Mouse (Mus musculus) neural tube, embryonic 13.5 days (tissue): ENCODE data around the gene 1700020A23Rik. TPM values are rescaled to one million over a fixed set of nuclear protein-coding genes. Genes with fewer than 3 reads are reported as not detected.
"Not testable (repeated sequence)": the region's sequence is repeated elsewhere in the genome, so short reads cannot be mapped to it uniquely, and the experiment has no call there.

Source experiments
- ATAC-seq: fragments of 200-750 bp; cut with Nextera tagmentation; 2 replicates; pipeline ENCODE4 v1.8.0; 2017; ENCODE audit warnings: low read depth, mild to moderate bottlenecking, moderate TSS enrichment, moderate library complexity
- H3K27ac ChIP-seq: fragments of 300-500 bp; sonication (generic); replicated peaks from 2 replicates; pipeline ENCODE4 v1.5.1; 2015; ENCODE audit warnings: moderate library complexity, mild to moderate bottlenecking, inconsistent platforms
- H3K27me3 ChIP-seq: fragments of 300-500 bp; sonication (generic); 2 replicates; pipeline ENCODE4 v1.6.1; 2015; ENCODE audit warnings: mild to moderate bottlenecking, inconsistent platforms
- H3K36me3 ChIP-seq: fragments of 300-500 bp; sonication (generic); 2 replicates; pipeline ENCODE4 v1.6.1; 2015; ENCODE audit warnings: mild to moderate bottlenecking, inconsistent platforms
- H3K4me1 ChIP-seq: fragments of 300-500 bp; sonication (generic); replicated peaks from 2 replicates; pipeline ENCODE4 v1.6.1; 2015; ENCODE audit warnings: inconsistent platforms
- H3K4me2 ChIP-seq: fragments of 300-500 bp; sonication (generic); 2 replicates; pipeline ENCODE4 v1.6.1; 2015; ENCODE audit warnings: inconsistent platforms, mild to moderate bottlenecking, moderate library complexity
- H3K4me3 ChIP-seq: fragments of 300-500 bp; sonication (generic); 2 replicates; pipeline ENCODE4 v1.5.1; 2015; ENCODE audit warnings: mild to moderate bottlenecking, inconsistent platforms
- H3K9ac ChIP-seq: fragments of 300-500 bp; sonication (generic); 2 replicates; pipeline ENCODE4 v1.6.1; 2015; ENCODE audit warnings: moderate library complexity, mild to moderate bottlenecking, inconsistent platforms
- H3K9me3 ChIP-seq: fragments of 300-500 bp; sonication (generic); 2 replicates; pipeline ENCODE4 v1.6.1; 2016; ENCODE audit warnings: inconsistent platforms
- WGBS: fragments of 180-500 bp; shearing (Covaris S2); methylation state at CpG from one replicate; pipeline ENCODE4 v1.1.7; 2015; 5-methylcytosine and 5-hydroxymethylcytosine counted together
- polyA plus RNA-seq: library from polyadenylated mRNA; unstranded; fragments of >200 nt; fragmentation: Nextera tagmentation; extraction: Ambion mirVana; gene quantifications from 2 replicates; pipeline ENCODE4 v1.2.1, GENCODE M21; 2015

The 1700020A23Rik gene
- polyA plus RNA-seq, result not detected in 2 replicates

- Histone ChIP-seq H3K27ac (no peak within 1 kb of the TSS), H3K9me3 (no peaks in the 10 kb centered on the region), H3K4me2 (no peak within 1 kb of the TSS), H3K36me3 (no peaks in the 10 kb centered on the region), H3K9ac (no peak within 1 kb of the TSS), H3K27me3 (no peaks in the 10 kb centered on the region), H3K4me3 (no peak within 1 kb of the TSS), H3K4me1 (no peaks in the 10 kb centered on the region; the same call in 1 of the 2 replicates)
- no peak for ATAC-seq
- WGBS, result 97% methylated on average over 1 of the region's 1 CpGs
Measured at GRCm38 (mm10) chr2:130404939-130405338, at the start of gene 1700020A23Rik, which contains the start of gene Gm28372. Gene 1700020A23Rik (plus strand): TSS chr2:130405259. Gene Gm28372 (plus strand): TSS chr2:130405239.

GRCm38 (mm10) chr2:130357551-130357950 lies 47.5 kb upstream of the 1700020A23Rik start:
- H3K4me2 ChIP-seq, result no peak overlapping the region
- no peaks in the 10 kb centered on the region for H3K36me3 ChIP-seq
- peaks cover 56% of the 10 kb centered on the region for H3K27me3 ChIP-seq
- H3K9me3 ChIP-seq, result no peaks in the 10 kb centered on the region
- WGBS, result 90% methylated on average over 5 of the region's 5 CpGs
- no peak overlapping the region for H3K4me3 ChIP-seq
- peaks cover 10% of the 10 kb centered on the region; the same call in 1 of the 2 replicates for H3K4me1 ChIP-seq
- H3K27ac ChIP-seq, result no peak overlapping the region
- no peak for ATAC-seq
- H3K9ac ChIP-seq, result no peak overlapping the region

- peaks cover 13% of the 10 kb centered on the region; the same call in 1 of the 2 replicates for H3K4me1 ChIP-seq
- WGBS, result 19% methylated on average over 5 of the region's 5 CpGs
- H3K27me3 ChIP-seq, result peaks cover 69% of the 10 kb centered on the region
- H3K36me3 ChIP-seq, result no peaks in the 10 kb centered on the region
- ATAC-seq, result no peak
- no peaks in the 10 kb centered on the region for H3K9me3 ChIP-seq
- H3K4me2 ChIP-seq, result no peak overlapping the region
- H3K27ac ChIP-seq, result no peak overlapping the region
- no peak overlapping the region for H3K4me3 ChIP-seq
- H3K9ac ChIP-seq, result no peak overlapping the region
Measured at GRCm38 (mm10) chr2:130358852-130359251, 46.2 kb upstream of the 1700020A23Rik start.

GRCm38 (mm10) chr2:130362511-130363026 lies 42.5 kb upstream of the 1700020A23Rik start:
- no peak overlapping the region for H3K4me3 ChIP-seq
- H3K27ac ChIP-seq, result no peak overlapping the region
- H3K9ac ChIP-seq, result no peak overlapping the region
- peak; percentile 41; the same call in 1 of the 2 replicates for ATAC-seq
- H3K27me3 ChIP-seq, result peaks cover 88% of the 10 kb centered on the region
- H3K9me3 ChIP-seq, result no peaks in the 10 kb centered on the region
- WGBS, result 4% methylated on average over 14 of the region's 14 CpGs
- peaks cover 19% of the 10 kb centered on the region; the same call in 1 of the 2 replicates for H3K4me1 ChIP-seq
- no peaks in the 10 kb centered on the region for H3K36me3 ChIP-seq
- no peak overlapping the region for H3K4me2 ChIP-seq

- H3K9ac ChIP-seq, result peak overlapping the region; percentile 50
Measured at GRCm38 (mm10) chr2:130365211-130366094, 39.6 kb upstream of the 1700020A23Rik start.

GRCm38 (mm10) chr2:130367386-130367785 lies 37.7 kb upstream of the 1700020A23Rik start:
- H3K27me3 ChIP-seq, result peaks cover 43% of the 10 kb centered on the region
- WGBS, result 70% methylated on average over 4 of the region's 4 CpGs

More at GRCm38 (mm10) chr2:130365211-130366094, 39.6 kb upstream of the 1700020A23Rik start:
- H3K27me3 ChIP-seq, result peaks cover 63% of the 10 kb centered on the region
- no peaks in the 10 kb centered on the region for H3K9me3 ChIP-seq
- no peak overlapping the region for H3K27ac ChIP-seq
- WGBS, result 10% methylated on average over 30 of the region's 30 CpGs
- ATAC-seq, result no peak
- H3K4me1 ChIP-seq, result peaks cover 19% of the 10 kb centered on the region; the same call in 1 of the 2 replicates
- H3K4me2 ChIP-seq, result peak overlapping the region; percentile 54
- peak overlapping the region; percentile 33 for H3K4me3 ChIP-seq
- H3K36me3 ChIP-seq, result no peaks in the 10 kb centered on the region

GRCm38 (mm10) chr2:130373026-130373425 lies 32.0 kb upstream of the 1700020A23Rik start:
- not testable (repeated sequence) for H3K4me2 ChIP-seq, H3K4me1 ChIP-seq, H3K4me3 ChIP-seq, H3K9ac ChIP-seq, ATAC-seq, H3K36me3 ChIP-seq, H3K27ac ChIP-seq, H3K27me3 ChIP-seq, H3K9me3 ChIP-seq
- WGBS, result 52% methylated on average over 1 of the region's 1 CpGs

More at GRCm38 (mm10) chr2:130367386-130367785, 37.7 kb upstream of the 1700020A23Rik start:
- Histone ChIP-seq H3K9me3 (no peaks in the 10 kb centered on the region), H3K27ac (no peak overlapping the region), H3K36me3 (no peaks in the 10 kb centered on the region), H3K4me3 (no peak overlapping the region), H3K9ac (no peak overlapping the region), H3K4me2 (no peak overlapping the region), H3K4me1 (peaks cover 11% of the 10 kb centered on the region; the same call in 1 of the 2 replicates)
- ATAC-seq, result no peak

- no peak for ATAC-seq
- no peaks in the 10 kb centered on the region for H3K9me3 ChIP-seq
- peaks cover 7% of the 10 kb centered on the region for H3K27me3 ChIP-seq
- H3K9ac ChIP-seq, result no peak overlapping the region
- no peak overlapping the region for H3K27ac ChIP-seq
- H3K4me3 ChIP-seq, result no peak overlapping the region
- WGBS, result 80% methylated on average over 4 of the region's 4 CpGs
- H3K4me1 ChIP-seq, result no peaks in the 10 kb centered on the region
- H3K4me2 ChIP-seq, result no peak overlapping the region
- no peaks in the 10 kb centered on the region for H3K36me3 ChIP-seq
Measured at GRCm38 (mm10) chr2:130374951-130375350, 30.1 kb upstream of the 1700020A23Rik start.

GRCm38 (mm10) chr2:130383205-130383604 lies 21.9 kb upstream of the 1700020A23Rik start:
- Histone ChIP-seq H3K4me1 (no peaks in the 10 kb centered on the region), H3K27me3 (peaks cover 17% of the 10 kb centered on the region; the same call in 1 of the 2 replicates), H3K4me2 (no peak overlapping the region), H3K9ac (no peak overlapping the region), H3K9me3 (no peaks in the 10 kb centered on the region), H3K27ac (no peak overlapping the region), H3K36me3 (no peaks in the 10 kb centered on the region), H3K4me3 (no peak overlapping the region)
- WGBS, result 40% methylated on average over 3 of the region's 3 CpGs
- ATAC-seq, result no peak

GRCm38 (mm10) chr2:130383895-130384294 lies 21.2 kb upstream of the 1700020A23Rik start:
- Histone ChIP-seq H3K4me2 (no peak overlapping the region), H3K36me3 (no peaks in the 10 kb centered on the region), H3K27me3 (peaks cover 17% of the 10 kb centered on the region; the same call in 1 of the 2 replicates), H3K9me3 (no peaks in the 10 kb centered on the region), H3K9ac (no peak overlapping the region), H3K27ac (no peak overlapping the region), H3K4me1 (no peaks in the 10 kb centered on the region), H3K4me3 (no peak overlapping the region)
- WGBS, result 76% methylated on average over 6 of the region's 6 CpGs
- no peak for ATAC-seq

- H3K27ac ChIP-seq, result no peak overlapping the region
- no peaks in the 10 kb centered on the region for H3K4me1 ChIP-seq
- H3K9ac ChIP-seq, result no peak overlapping the region
- peaks cover 17% of the 10 kb centered on the region; the same call in 1 of the 2 replicates for H3K27me3 ChIP-seq
- WGBS, result 78% methylated on average over 1 of the region's 1 CpGs
- no peak overlapping the region for H3K4me2 ChIP-seq
- ATAC-seq, result no peak
- no peak overlapping the region for H3K4me3 ChIP-seq
- H3K9me3 ChIP-seq, result no peaks in the 10 kb centered on the region
- no peaks in the 10 kb centered on the region for H3K36me3 ChIP-seq
Measured at GRCm38 (mm10) chr2:130386212-130386611, 18.8 kb upstream of the 1700020A23Rik start.

- Histone ChIP-seq H3K4me2 (no peak overlapping the region), H3K9ac (no peak overlapping the region), H3K9me3 (no peaks in the 10 kb centered on the region), H3K27me3 (peaks cover 7% of the 10 kb centered on the region; the same call in 1 of the 2 replicates), H3K4me3 (no peak overlapping the region), H3K36me3 (0 out of 2 replicates have a peak, but pooled peaks cover 4% of the 10 kb centered on the region), H3K27ac (no peak overlapping the region), H3K4me1 (no peaks in the 10 kb centered on the region)
- no peak for ATAC-seq
- 75% methylated on average over 2 of the region's 2 CpGs for WGBS
Measured at GRCm38 (mm10) chr2:130388796-130389195, 16.3 kb upstream of the 1700020A23Rik start.
